Mouse (Mus musculus) limb, embryonic 14.5 days (tissue): ENCODE measurements around the gene Chpf2. TPM values are rescaled to one million over a fixed set of nuclear protein-coding genes. Genes with fewer than 3 reads are reported as not detected.

Experiments used
- ATAC-seq: fragments of 200-750 bp; cut with Nextera tagmentation; 2 replicates; pipeline ENCODE4 v1.8.0; 2017; ENCODE audit warnings: low read depth, moderate number of reproducible peaks, moderate TSS enrichment; ENCODE audit not compliant: low FRiP score
- DNase-seq: peaks from one replicate; pipeline ENCODE4 v3.0.0-alpha.2; 2015; ENCODE audit warnings: low spot score
- H3K27ac ChIP-seq: fragments of 300-500 bp; sonication (generic); replicated peaks from 2 replicates; pipeline ENCODE4 v1.5.1; 2014; ENCODE audit warnings: low read depth, mild to moderate bottlenecking, low read length, moderate library complexity, mixed read lengths
- H3K27me3 ChIP-seq: fragments of 300-500 bp; sonication (generic); 2 replicates; pipeline ENCODE4 v1.6.1; 2014; ENCODE audit warnings: low read length, mixed read lengths; ENCODE audit not compliant: control insufficient read depth, insufficient read depth
- H3K36me3 ChIP-seq: fragments of 300-500 bp; sonication (generic); 2 replicates; pipeline ENCODE4 v1.6.1; 2014; ENCODE audit warnings: mild to moderate bottlenecking, low read length, moderate library complexity, mixed read lengths; ENCODE audit not compliant: control insufficient read depth, insufficient read depth
- H3K4me1 ChIP-seq: fragments of 300-500 bp; sonication (generic); 2 replicates; pipeline ENCODE4 v1.6.1; 2014; ENCODE audit warnings: antibody characterized with exemption, low read length, mixed read lengths; ENCODE audit not compliant: control insufficient read depth, insufficient read depth
- H3K4me2 ChIP-seq: fragments of 300-500 bp; sonication (generic); replicated peaks from 2 replicates; pipeline ENCODE4 v1.6.1; 2014; ENCODE audit warnings: low read depth, mild to moderate bottlenecking, low read length, moderate library complexity; ENCODE audit not compliant: severe bottlenecking
- H3K4me3 ChIP-seq: fragments of 300-500 bp; sonication (generic); replicated peaks from 2 replicates; pipeline ENCODE4 v1.5.1; 2014; ENCODE audit warnings: low read length
- H3K9ac ChIP-seq: fragments of 300-500 bp; sonication (generic); 2 replicates; pipeline ENCODE4 v1.6.1; 2014; ENCODE audit warnings: mild to moderate bottlenecking, low read depth, low read length, moderate library complexity; ENCODE audit not compliant: severe bottlenecking
- H3K9me3 ChIP-seq: fragments of 300-500 bp; sonication (generic); 2 replicates; pipeline ENCODE4 v1.6.1; 2016; ENCODE audit warnings: low read length; ENCODE audit not compliant: control insufficient read depth
- POLR2A ChIP-seq: fragments of 200-500 bp; IDR thresholded peaks from 2 replicates; pipeline ENCODE4 v1.8.0; 2012; ENCODE audit warnings: inconsistent platforms, mild to moderate bottlenecking, moderate library complexity, borderline replicate concordance; ENCODE audit not compliant: insufficient read depth, insufficient read length; ENCODE audit errors: extremely low read depth
- WGBS: fragments of 180-500 bp; shearing (Covaris S2); extraction: QIAGEN DNeasy Blood & Tissue Kit; methylation state at CpG from one replicate; pipeline ENCODE4 v1.1.7; 2014; 5-methylcytosine and 5-hydroxymethylcytosine counted together
- polyA plus RNA-seq, 2 experiments: library from polyadenylated mRNA; depleted of rRNA in 1 of 2; stranded (reverse) in 1 of 2; unstranded in 1 of 2; fragments of >200 nt; fragmentation: Nextera tagmentation in 1 of 2; extraction: Ambion mirVana in 1 of 2; gene quantifications; 2 replicates each; pipeline versions ENCODE4 v1.2.1 to v1.2.3; 2012 to 2014

Chpf2 gene
- polyA plus RNA-seq, 2 experiments: 23.1 to 56.2 TPM

DNA sequence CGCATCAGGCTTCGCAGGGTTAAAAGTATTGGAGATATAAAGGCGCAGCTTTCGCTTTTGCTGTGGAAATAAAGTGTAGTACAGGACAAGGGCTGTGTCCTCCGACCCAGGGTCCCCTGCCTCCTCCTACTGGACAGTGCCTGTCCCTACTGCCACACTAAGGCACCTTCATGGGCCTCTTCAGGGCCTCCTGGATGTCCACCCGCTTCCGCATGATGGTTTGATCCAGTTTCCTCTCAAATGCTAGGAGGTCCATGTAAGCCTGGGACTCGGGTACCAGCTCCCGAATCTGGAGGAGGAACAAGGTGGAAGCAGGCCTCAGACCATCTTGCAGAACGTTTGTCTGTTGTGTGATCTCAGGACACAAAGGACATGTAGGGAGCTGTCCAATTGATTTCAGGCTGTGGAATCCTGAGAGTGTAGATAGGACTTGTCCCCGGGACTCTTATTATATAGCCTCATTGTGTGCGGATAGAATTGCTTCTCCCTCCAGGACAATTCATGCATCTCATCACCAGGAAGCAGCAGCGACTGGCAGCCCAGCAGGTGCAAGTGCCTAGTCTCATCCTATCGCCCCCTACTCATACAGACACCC lies 9.3 kb downstream of the Chpf2 start:
- H3K27ac ChIP-seq: no peak overlapping the region
- H3K27me3 ChIP-seq: no peaks in the 10 kb centered on the region
- H3K9me3 ChIP-seq: no peaks in the 10 kb centered on the region
- no peak for DNase-seq
- peaks cover 59% of the 10 kb centered on the region for H3K36me3 ChIP-seq
- no peak overlapping the region for H3K9ac ChIP-seq
- ATAC-seq: no peak
- H3K4me1 ChIP-seq: peaks cover 37% of the 10 kb centered on the region
- no peak for TF ChIP-seq POLR2A
- 70% methylated on average over 14 of the region's 14 CpGs for WGBS
- H3K4me3 ChIP-seq: no peak overlapping the region
- no peak overlapping the region for H3K4me2 ChIP-seq

DNA sequence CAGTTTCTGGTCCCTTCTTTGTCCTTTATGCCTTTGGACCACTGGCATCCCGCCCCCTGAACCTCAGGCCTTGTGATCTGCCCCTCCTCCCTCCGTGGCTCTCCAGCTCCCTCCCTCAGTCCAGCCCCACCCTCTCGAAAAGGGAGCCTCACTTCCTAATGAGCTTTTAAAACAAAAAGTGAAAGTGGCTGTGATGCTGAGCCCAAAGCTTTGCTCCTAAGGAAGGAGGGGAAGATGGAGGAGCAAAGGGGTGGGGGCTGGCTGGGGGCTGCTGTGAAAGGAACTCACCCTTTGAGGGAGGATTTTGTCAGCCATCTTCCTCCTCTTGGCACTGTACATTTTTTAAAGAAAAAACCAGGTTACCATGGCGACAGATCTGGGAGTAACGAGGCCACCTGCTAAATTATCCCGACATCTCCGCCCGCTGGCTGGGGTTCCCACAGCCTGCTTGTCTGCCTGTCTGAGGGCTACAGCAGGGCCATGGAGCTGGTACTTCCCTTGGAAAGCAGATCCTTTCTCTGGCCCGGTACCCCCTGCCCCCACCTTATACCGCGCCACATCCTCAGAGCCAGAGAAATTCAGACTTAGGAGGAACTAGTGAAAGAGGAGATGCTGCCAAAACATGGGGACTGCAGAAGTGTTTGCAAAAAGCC lies 10.1 kb downstream of the Chpf2 start:
- ATAC-seq (no peak), DNase-seq (no peak)
- H3K4me2 ChIP-seq: no peak overlapping the region; the same call in 1 of the 2 replicates

DNA sequence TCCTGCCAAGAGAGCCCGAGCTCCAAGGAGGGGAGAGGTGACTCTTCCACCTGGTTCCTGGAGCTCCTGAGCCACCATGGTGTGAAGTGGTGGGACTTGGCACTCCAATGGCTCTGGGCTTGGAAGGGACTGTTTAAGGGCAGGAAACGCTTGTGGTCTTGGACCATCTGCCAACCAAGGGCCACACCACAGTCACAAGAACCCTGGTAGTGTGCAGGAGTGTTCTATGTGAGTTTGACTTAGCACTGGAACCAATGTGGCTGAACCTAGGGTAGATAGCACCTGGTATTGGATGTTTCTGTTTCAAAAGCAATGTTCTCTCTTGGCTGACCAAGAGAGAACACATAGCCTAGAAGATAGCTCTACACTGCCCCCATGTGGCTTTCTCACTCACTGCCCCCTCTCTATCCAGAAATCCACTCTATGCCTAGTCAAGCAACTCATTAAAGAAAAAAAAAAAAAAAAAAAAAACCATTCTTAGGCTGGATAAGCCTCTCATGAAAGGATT lies 10.7 kb downstream of the Chpf2 start:
- peaks cover 45% of the 10 kb centered on the region for H3K36me3 ChIP-seq
- 44% methylated on average over 2 of the region's 2 CpGs for WGBS
- no peak overlapping the region; the same call in 1 of the 2 replicates for H3K4me2 ChIP-seq
- peaks cover 38% of the 10 kb centered on the region for H3K4me1 ChIP-seq
- H3K27ac ChIP-seq: no peak overlapping the region
- H3K9me3 ChIP-seq: no peaks in the 10 kb centered on the region
- H3K4me3 ChIP-seq: no peak overlapping the region
- no peak for TF ChIP-seq POLR2A
- peak; percentile 91 for DNase-seq
- peak; percentile 35; the same call in 1 of the 2 replicates for ATAC-seq
- no peaks in the 10 kb centered on the region for H3K27me3 ChIP-seq
- H3K9ac ChIP-seq: no peak overlapping the region

More for the DNA sequence above, 10.1 kb downstream of the Chpf2 start:
- Histone ChIP-seq H3K4me3 (no peak overlapping the region), H3K9me3 (no peaks in the 10 kb centered on the region), H3K27me3 (no peaks in the 10 kb centered on the region), H3K9ac (no peak overlapping the region), H3K4me1 (peaks cover 37% of the 10 kb centered on the region), H3K36me3 (peaks cover 52% of the 10 kb centered on the region), H3K27ac (no peak overlapping the region)
- no peak for TF ChIP-seq POLR2A
- 22% methylated on average over 11 of the region's 11 CpGs for WGBS

DNA sequence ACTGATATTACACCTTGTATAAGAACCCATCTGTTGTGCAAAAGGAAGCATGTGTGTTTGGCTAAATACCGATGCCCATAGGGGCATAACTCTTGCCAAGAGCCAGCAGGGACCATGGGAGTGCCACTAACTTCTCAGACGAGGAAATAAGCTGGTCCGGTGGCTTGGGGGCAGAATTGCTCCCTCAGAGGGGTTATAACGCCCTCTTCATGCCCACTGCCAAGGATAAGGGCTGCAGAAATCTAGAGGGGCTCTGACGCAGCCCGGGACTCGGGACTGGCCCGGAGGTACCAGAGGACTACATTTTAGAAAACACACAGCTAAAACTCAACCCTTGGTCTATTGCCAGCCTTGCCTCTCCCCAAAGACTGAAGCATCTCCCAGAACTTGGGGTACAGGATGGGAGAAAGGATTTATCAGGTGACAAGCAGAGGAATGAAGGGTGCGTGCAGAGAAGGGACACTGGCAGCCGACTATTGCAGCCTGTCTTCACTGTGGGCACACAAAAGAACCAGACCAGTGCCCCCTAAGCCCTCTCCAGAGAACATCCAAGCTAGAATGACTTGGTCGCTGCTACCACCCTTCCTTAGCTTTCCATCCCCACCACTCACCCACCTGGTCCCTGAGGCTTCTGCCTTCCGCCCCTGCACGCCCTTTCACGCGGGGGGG lies 11.5 kb downstream of the Chpf2 start:
- peaks cover 41% of the 10 kb centered on the region for H3K4me1 ChIP-seq
- H3K4me3 ChIP-seq: peak overlapping the region; percentile 47
- H3K27ac ChIP-seq: no peak overlapping the region
- H3K36me3 ChIP-seq: peaks cover 38% of the 10 kb centered on the region
- no peaks in the 10 kb centered on the region for H3K9me3 ChIP-seq
- ATAC-seq: no peak
- peak overlapping the region; percentile 98 for H3K4me2 ChIP-seq
- H3K27me3 ChIP-seq: no peaks in the 10 kb centered on the region
- no peak for TF ChIP-seq POLR2A
- H3K9ac ChIP-seq: peak overlapping the region; percentile 56
- no peak for DNase-seq
- 24% methylated on average over 15 of the region's 15 CpGs for WGBS

DNA sequence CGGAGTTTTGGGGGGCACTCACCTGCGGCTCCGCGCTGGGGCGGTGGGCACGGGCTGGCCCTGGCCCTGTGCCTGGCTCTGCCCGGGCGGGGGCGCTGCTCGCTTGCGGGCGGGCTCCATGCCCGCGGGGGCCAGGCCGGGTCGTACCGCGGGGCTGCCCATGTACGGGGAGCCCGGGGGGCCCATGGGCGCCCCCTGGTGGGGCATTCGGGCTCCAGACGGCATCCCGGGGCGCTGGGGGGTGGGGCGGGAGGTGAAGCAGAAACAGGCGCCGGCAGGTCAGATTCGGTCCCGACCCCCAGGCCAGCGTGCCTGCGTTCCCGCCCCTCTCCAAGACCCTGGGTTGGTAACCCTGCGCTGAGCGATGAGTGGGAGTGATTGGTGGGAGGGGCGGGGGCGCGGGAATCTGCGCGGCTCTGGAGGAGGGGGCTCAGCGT lies 12.0 kb downstream of the Chpf2 start:
- peaks cover 46% of the 10 kb centered on the region for H3K4me1 ChIP-seq
- TF ChIP-seq POLR2A: no peak
- H3K9me3 ChIP-seq: no peaks in the 10 kb centered on the region
- ATAC-seq (no peak), DNase-seq (no peak)
- WGBS: 1% methylated on average over 36 of the region's 41 CpGs
- H3K36me3 ChIP-seq: peaks cover 32% of the 10 kb centered on the region
- H3K27ac ChIP-seq: no peak overlapping the region
- no peaks in the 10 kb centered on the region for H3K27me3 ChIP-seq
- peak overlapping the region; percentile 56 for H3K9ac ChIP-seq
- peak overlapping the region; percentile 47 for H3K4me3 ChIP-seq
- peak overlapping the region; percentile 98 for H3K4me2 ChIP-seq
